Mouse (Mus musculus) forebrain, embryonic 14.5 days (tissue): Measurements from ENCODE around the gene Cilp2. TPM values are rescaled to one million over a fixed set of nuclear protein-coding genes. Genes with fewer than 3 reads are reported as not detected.
A peak's percentile ranks its signal among the peaks of the same experiment; 100 is the strongest.

ENCODE experiments used
- ATAC-seq: fragments of 200-750 bp; cut with Nextera tagmentation; 2 replicates; pipeline ENCODE4 v1.8.0; 2017; ENCODE audit warnings: mild to moderate bottlenecking, moderate library complexity
- DNase-seq: peaks from one replicate; pipeline ENCODE4 v3.0.0-alpha.2; 2015; ENCODE audit warnings: low spot score
- H3K27ac ChIP-seq: fragments of 300-500 bp; sonication (generic); 2 replicates; pipeline ENCODE4 v1.5.1; 2014; ENCODE audit warnings: low read depth, mild to moderate bottlenecking, control low read depth, low read length, moderate library complexity
- H3K27me3 ChIP-seq: fragments of 300-500 bp; sonication (generic); replicated peaks from 2 replicates; pipeline ENCODE4 v1.6.1; 2014; ENCODE audit warnings: low read length, control low read depth, mixed read lengths; ENCODE audit not compliant: control insufficient read depth, insufficient read depth
- H3K36me3 ChIP-seq: fragments of 300-500 bp; sonication (generic); 2 replicates; pipeline ENCODE4 v1.6.1; 2014; ENCODE audit warnings: low read length, control low read depth; ENCODE audit not compliant: control insufficient read depth, insufficient read depth
- H3K4me1 ChIP-seq: fragments of 300-500 bp; sonication (generic); 2 replicates; pipeline ENCODE4 v1.6.1; 2014; ENCODE audit warnings: antibody characterized with exemption, low read length, control low read depth; ENCODE audit not compliant: control insufficient read depth, insufficient read depth
- H3K4me2 ChIP-seq: fragments of 300-500 bp; sonication (generic); 2 replicates; pipeline ENCODE4 v1.6.1; 2014; ENCODE audit warnings: mild to moderate bottlenecking, control low read depth, low read length
- H3K4me3 ChIP-seq: fragments of 300-500 bp; sonication (generic); 2 replicates; pipeline ENCODE4 v1.5.1; 2014; ENCODE audit warnings: low read depth, low read length, control low read depth
- H3K9ac ChIP-seq: fragments of 300-500 bp; sonication (generic); 2 replicates; pipeline ENCODE4 v1.6.1; 2014; ENCODE audit warnings: mild to moderate bottlenecking, low read length, control low read depth, moderate library complexity
- H3K9me3 ChIP-seq: fragments of 300-500 bp; sonication (generic); replicated peaks from 2 replicates; pipeline ENCODE4 v1.6.1; 2016; ENCODE audit warnings: low read length, control low read depth, mixed read lengths; ENCODE audit not compliant: control insufficient read depth
- WGBS: fragments of 180-500 bp; shearing (Covaris S2); extraction: QIAGEN DNeasy Blood & Tissue Kit; methylation state at CpG from one replicate; pipeline ENCODE4 v1.1.7; 2014; 5-methylcytosine and 5-hydroxymethylcytosine counted together
- polyA plus RNA-seq: library from polyadenylated mRNA; unstranded; fragments of >200 nt; fragmentation: Nextera tagmentation; extraction: Ambion mirVana; gene quantifications from 2 replicates; pipeline ENCODE4 v1.2.1, GENCODE M21; 2014

Gene Cilp2
- polyA plus RNA-seq, 1 experiment from 2014 or later, result 2.0 TPM

DNA sequence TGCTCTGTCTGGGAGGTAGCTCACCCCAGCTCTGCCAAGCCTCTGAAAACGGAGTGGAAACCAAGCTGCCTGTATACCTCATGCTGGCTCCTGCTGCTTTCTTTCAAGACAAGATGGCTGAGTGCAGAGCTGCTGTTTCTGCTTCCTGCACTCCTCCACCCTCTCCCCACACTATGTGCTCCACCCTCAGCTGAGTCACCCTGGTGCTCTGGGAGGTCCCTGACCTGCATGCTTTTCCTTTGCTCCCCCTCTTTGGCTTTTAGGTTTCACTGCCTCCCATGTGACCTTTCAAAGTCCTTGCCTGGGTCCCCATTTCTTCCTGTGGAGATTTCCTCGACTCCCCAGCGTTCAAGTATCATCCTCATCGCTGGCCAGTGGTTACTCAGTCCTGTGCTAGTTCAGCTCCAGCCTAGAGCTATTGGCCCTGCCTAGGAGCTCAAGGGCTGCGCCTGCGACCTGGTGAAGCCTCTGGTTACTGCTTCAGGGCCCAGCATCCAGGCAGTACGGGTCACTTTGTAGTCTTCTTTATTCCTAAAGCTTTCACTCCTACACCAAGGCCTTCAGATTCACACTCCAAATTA lies 36.5 kb downstream of the Cilp2 start:
- H3K9me3 ChIP-seq, result no peaks in the 10 kb centered on the region
- H3K4me1 ChIP-seq, result no peaks in the 10 kb centered on the region
- WGBS, result 86% methylated on average over 7 of the region's 7 CpGs
- no peaks in the 10 kb centered on the region for H3K27me3 ChIP-seq
- no peak for DNase-seq
- H3K36me3 ChIP-seq, result 0 out of 2 replicates have a peak, but pooled peaks cover 4% of the 10 kb centered on the region
- H3K9ac ChIP-seq, result no peak overlapping the region
- no peak overlapping the region for H3K4me2 ChIP-seq
- no peak overlapping the region for H3K27ac ChIP-seq
- ATAC-seq, result no peak
- no peak overlapping the region for H3K4me3 ChIP-seq

DNA sequence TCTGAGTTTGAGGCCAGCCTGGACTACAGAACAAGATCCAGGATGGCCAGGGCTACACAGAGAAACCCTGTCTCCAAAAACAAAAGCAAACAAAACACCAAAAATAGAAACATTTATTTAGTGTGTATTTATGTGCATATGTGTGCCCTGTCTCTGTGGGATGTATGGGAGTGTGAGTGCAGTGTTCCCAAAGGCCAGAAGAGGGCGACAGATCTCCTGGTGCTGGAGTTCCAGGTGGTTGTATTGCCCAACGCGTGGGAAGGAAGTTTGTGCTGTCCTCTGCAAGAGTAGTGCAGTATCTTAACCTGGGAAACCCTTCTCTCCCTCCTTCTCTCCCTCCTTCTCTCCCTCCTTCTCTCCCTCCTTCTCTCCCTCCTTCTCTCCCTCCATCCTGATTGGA lies 37.6 kb downstream of the Cilp2 start:
- 57% methylated on average over 3 of the region's 3 CpGs for WGBS

DNA sequence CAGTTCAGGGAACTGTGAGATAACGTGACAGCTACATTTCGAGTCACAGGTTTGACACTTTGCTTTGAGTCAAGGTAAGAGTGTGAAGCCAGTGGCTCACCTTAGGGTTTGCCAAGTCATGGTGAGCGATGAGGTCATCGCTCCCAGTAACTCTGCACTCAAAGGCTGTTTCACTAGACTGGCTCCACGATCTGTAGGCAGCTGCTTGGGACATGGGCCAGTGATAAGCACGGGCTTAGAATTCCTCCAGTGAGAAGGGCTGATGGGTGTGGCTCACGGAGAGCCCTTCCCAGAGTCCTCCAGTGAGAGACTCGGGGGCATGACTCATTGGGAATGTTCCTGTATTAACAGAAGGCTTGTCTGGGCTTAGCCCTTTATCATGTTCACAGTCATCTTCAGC lies 38.5 kb downstream of the Cilp2 start:
- DNase-seq (no peak), ATAC-seq (no peak)
- WGBS, result 91% methylated on average over 8 of the region's 8 CpGs
- Histone ChIP-seq H3K4me3 (no peak overlapping the region), H3K9ac (no peak overlapping the region), H3K27ac (no peak overlapping the region), H3K4me1 (no peaks in the 10 kb centered on the region), H3K9me3 (no peaks in the 10 kb centered on the region), H3K36me3 (0 out of 2 replicates have a peak, but pooled peaks cover 4% of the 10 kb centered on the region), H3K4me2 (no peak overlapping the region), H3K27me3 (no peaks in the 10 kb centered on the region)

More for the DNA sequence above, 37.6 kb downstream of the Cilp2 start:
- H3K27ac ChIP-seq, result no peak overlapping the region
- H3K36me3 ChIP-seq, result 0 out of 2 replicates have a peak, but pooled peaks cover 4% of the 10 kb centered on the region
- no peaks in the 10 kb centered on the region for H3K9me3 ChIP-seq
- no peaks in the 10 kb centered on the region for H3K4me1 ChIP-seq
- ATAC-seq, result no peak
- H3K4me2 ChIP-seq, result no peak overlapping the region
- H3K27me3 ChIP-seq, result no peaks in the 10 kb centered on the region
- DNase-seq, result no peak
- no peak overlapping the region for H3K4me3 ChIP-seq
- H3K9ac ChIP-seq, result no peak overlapping the region

DNA sequence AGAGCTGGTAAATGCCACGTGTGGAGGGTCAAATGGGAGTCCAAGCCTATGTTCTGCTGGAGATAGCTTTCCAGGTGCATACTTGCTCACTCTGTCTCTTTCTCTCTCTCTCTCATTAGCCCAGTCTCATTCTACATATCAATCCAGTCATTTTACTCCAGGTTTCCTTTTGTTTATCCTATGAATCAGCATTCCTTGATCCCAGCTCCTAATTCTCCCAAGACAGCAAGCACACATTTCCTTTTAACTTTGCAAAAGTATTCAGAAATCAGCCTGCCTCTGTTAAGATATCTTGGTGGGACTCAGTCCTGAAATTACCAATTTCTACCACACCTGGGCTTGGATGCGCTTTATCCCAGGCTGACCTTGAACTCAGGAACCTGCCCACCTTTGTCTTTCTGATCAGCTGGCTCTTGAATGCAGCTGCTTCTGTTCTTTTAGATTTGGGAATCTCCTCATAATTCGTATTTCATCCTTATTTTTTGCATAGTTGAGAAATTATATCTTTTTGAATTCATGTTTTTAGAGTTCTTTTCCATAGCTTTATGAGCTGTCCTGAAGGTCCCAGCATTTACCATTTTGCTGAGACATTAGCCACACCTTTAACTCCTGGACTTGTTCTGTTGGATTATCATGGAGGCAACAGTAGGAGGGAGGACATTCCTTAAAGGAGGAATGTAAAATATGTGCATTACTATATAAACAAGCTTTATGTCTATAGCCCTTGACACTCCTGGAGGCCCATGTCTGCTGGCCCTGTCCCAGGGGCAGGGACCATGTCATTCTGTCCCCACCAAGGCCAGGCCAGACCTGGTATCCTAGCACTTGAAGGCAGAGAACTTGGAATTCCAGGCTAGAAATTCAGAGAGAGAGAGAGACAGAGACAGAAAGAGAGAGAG lies 40.1 kb downstream of the Cilp2 start:
- Histone ChIP-seq H3K27me3 (no peaks in the 10 kb centered on the region), H3K4me1 (no peaks in the 10 kb centered on the region), H3K9ac (no peak overlapping the region), H3K4me2 (no peak overlapping the region), H3K9me3 (no peaks in the 10 kb centered on the region), H3K27ac (no peak overlapping the region), H3K36me3 (0 out of 2 replicates have a peak, but pooled peaks cover 4% of the 10 kb centered on the region), H3K4me3 (no peak overlapping the region)
- ATAC-seq (no peak), DNase-seq (no peak)
- 73% methylated on average over 3 of the region's 3 CpGs for WGBS

DNA sequence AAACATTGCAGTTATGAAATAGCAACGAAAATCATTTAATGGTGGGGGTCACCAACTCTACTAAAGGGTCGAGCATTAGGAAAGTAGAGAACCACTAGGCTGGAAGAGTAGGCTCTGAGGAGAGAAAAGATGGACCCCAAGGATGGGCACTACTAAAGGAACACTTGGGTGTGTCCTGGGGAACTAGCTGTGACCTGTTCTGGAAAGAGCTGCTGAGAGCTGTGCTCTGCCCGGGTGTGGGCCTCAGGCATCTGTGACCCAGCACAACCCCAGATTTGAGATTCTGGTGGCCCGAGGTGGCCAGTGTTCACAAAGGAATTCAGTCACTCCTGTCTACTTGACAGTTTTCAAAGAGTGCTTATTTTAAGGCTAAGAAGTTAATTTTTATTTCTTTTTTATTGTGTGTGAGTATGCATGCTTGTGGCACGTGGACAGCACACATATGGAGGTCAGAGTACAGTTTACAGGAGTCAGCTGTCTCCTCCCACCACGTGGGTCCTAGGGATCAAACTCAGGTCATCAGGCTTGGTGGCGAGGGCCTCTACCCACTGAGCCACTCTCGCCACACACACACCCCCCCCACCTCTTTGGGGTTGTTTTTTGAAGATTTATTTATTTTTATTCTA lies 50.3 kb downstream of the Cilp2 start:
- Histone ChIP-seq H3K9ac (no peak overlapping the region), H3K27me3 (no peaks in the 10 kb centered on the region), H3K4me1 (no peaks in the 10 kb centered on the region; the same call in 1 of the 2 replicates), H3K27ac (no peak overlapping the region), H3K36me3 (peaks cover 10% of the 10 kb centered on the region; the same call in 1 of the 2 replicates), H3K9me3 (no peaks in the 10 kb centered on the region), H3K4me3 (no peak overlapping the region), H3K4me2 (no peak overlapping the region)
- WGBS, result 90% methylated on average over 8 of the region's 8 CpGs
- no peak for ATAC-seq
- DNase-seq, result no peak

DNA sequence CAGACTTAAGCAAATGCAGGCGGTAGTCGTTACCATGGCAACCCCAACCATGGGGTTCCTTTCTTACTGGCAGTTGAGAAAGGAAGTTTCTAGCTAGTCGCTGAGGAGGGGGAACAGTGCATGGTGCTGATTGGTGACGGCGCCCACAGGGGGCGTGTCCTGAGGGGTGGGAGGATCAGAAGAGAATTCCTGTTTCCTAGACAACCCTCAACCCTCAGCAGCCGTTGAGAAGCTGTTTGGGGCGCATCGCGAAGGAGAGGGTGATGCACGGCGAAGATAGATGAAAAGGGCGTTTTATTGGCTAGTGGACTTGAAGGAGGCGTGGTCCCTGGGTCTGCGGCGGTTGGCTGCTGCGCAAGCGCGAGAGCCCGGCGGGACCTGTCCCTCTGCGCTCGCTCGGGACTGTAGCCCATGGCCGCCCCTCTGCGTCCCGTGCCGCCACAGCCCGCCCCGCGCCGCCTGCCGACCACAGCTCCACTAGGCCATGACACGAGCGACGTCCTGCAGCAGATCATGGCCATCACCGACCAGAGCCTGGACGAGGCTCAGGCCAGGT lies 55.1 kb downstream of the Cilp2 start, which contains the start of gene Pbx4:
TSS of gene Pbx4 (plus strand) at position 194 of the 556 bp plus-strand sequence.
- H3K4me1 ChIP-seq, result peaks cover 4% of the 10 kb centered on the region
- peak within 1 kb of the TSS; percentile 86 for H3K27ac ChIP-seq
- H3K36me3 ChIP-seq, result peaks cover 23% of the 10 kb centered on the region
- H3K9me3 ChIP-seq, result no peaks in the 10 kb centered on the region
- under 1% methylated on average over 38 of the region's 38 CpGs for WGBS
- H3K4me2 ChIP-seq, result peak within 1 kb of the TSS; percentile 84
- no peaks in the 10 kb centered on the region for H3K27me3 ChIP-seq
- DNase-seq (peak; percentile 99), ATAC-seq (peak; percentile 99)
- H3K9ac ChIP-seq, result peak within 1 kb of the TSS; percentile 77
- H3K4me3 ChIP-seq, result peak within 1 kb of the TSS; percentile 64

Other genes starting within 250 kb of the Cilp2 start
- 1.4 and 1.6 TPM in 2 replicates for gene Zfp964, start 233.2 kb downstream of the Cilp2 start, polyA plus RNA-seq
- gene Zfp869, start 177.0 kb downstream of the Cilp2 start, polyA plus RNA-seq, result 38.0 and 39.6 TPM in 2 replicates
- 10.0 and 10.2 TPM in 2 replicates for gene Zfp963, start 137.7 kb downstream of the Cilp2 start, polyA plus RNA-seq
- 0.36 and 1.4 TPM in 2 replicates for gene Gm20422, start 112.8 kb downstream of the Cilp2 start, polyA plus RNA-seq
- 31.4 and 41.6 TPM in 2 replicates for gene Atp13a1, start 96.5 kb downstream of the Cilp2 start, polyA plus RNA-seq
- gene Zfp866, start 96.5 kb downstream of the Cilp2 start, polyA plus RNA-seq, result 37.4 and 42.2 TPM in 2 replicates
- 16.0 and 26.1 TPM in 2 replicates for gene Gmip, start 79.0 kb downstream of the Cilp2 start, polyA plus RNA-seq
- gene Lpar2, start 65.3 kb downstream of the Cilp2 start, polyA plus RNA-seq, result 1.3 and 1.4 TPM in 2 replicates
- 46.8 and 47.7 TPM in 2 replicates for gene Pbx4, start 55.2 kb downstream of the Cilp2 start, polyA plus RNA-seq
- gene Tssk6, start 14.5 kb upstream of the Cilp2 start, polyA plus RNA-seq, result 2.5 and 3.1 TPM in 2 replicates
- gene Ndufa13, start 14.9 kb upstream of the Cilp2 start, polyA plus RNA-seq, result 180 and 216 TPM in 2 replicates
- 9.9 and 10.0 TPM in 2 replicates for gene Yjefn3, start 15.0 kb upstream of the Cilp2 start, polyA plus RNA-seq
- gene Gatad2a, start 108.7 kb upstream of the Cilp2 start, polyA plus RNA-seq, result 28.8 and 30.5 TPM in 2 replicates
- gene Mau2, start 155.0 kb upstream of the Cilp2 start, polyA plus RNA-seq, result 67.4 and 78.1 TPM in 2 replicates
- gene Sugp1, start 155.1 kb upstream of the Cilp2 start, polyA plus RNA-seq, result 43.5 and 45.5 TPM in 2 replicates
- 0.11 and 0.73 TPM in 2 replicates for gene Tm6sf2, start 185.2 kb upstream of the Cilp2 start, polyA plus RNA-seq
- 0.19 and 0.28 TPM in 2 replicates for gene Hapln4, start 195.8 kb upstream of the Cilp2 start, polyA plus RNA-seq
- 75.4 and 94.1 TPM in 2 replicates for gene Ncan, start 233.2 kb upstream of the Cilp2 start, polyA plus RNA-seq
- gene Nr2c2ap, start 243.6 kb upstream of the Cilp2 start, polyA plus RNA-seq, result 41.4 and 46.0 TPM in 2 replicates